In the genomic region with DNA sequence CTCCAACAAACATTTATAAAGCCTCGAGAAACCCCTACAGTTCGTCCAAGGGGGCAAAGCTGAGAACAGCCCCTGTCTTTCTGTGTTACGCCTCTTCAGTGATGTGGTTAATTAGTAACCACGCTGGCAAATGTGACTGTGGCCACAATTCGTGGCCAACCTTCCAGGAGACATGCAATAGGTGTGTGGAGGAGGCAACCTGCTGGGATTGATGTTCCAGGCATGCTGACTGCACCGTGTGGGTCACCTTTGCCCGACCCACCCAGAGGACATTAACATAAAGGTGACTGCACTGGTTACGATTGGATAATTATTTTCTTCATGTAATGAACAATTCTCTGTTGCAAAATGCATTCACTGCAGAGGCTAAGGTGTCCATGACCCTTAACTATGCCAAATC, we compare ENCODE assay signal across 12 mouse cellular contexts.
DNase-seq lines count a peak whose midpoint lies in the region; ATAC-seq lines count a peak whose summit lies in the region.
"Had no signal": no experiment of that assay in that cellular context is flagged by ENCODE, and none has a peak within 500 bp of the region (broad histone marks: within the 10 kb centered on the region; RNA-seq: fewer than 3 reads in every experiment).

No protein-coding gene starts in this region.

- peak; percentile 74 for DNase-seq in kidney, adult 18-20 months
- peak; percentile 31 to 58 for DNase-seq in kidney, postnatal 4 days
- DNase-seq in thymus, postnatal 36 days = no peak
- DNase-seq in heart, adult 18-20 months = no peak

- no peak overlapping the region for H3K9ac ChIP-seq in embryonic facial prominence, embryonic 15.5 days
- no peak overlapping the region for H3K9ac ChIP-seq in liver, embryonic 16.5 days (ENCODE audit: low read depth, low read length)
- no peak overlapping the region for H3K9ac ChIP-seq in hindbrain, embryonic 16.5 days (ENCODE audit: low read depth, low read length)
- H3K9ac ChIP-seq: heart, embryonic 15.5 days; neural tube, embryonic 15.5 days had no signal

- WGBS in embryonic facial prominence, embryonic 15.5 days = 69% methylated on average over 8 of the region's 8 CpGs
- 66% methylated on average over 8 of the region's 8 CpGs for WGBS in liver, embryonic 16.5 days (ENCODE audit: insufficient replicate concordance)
- WGBS in hindbrain, embryonic 16.5 days = 68% methylated on average over 8 of the region's 8 CpGs

- H3K4me1 ChIP-seq in embryonic facial prominence, embryonic 15.5 days = peaks cover 42% of the 10 kb centered on the region
- H3K4me1 ChIP-seq in liver, embryonic 16.5 days (ENCODE audit: control insufficient read depth, low read depth, low read length) = peaks cover 32% of the 10 kb centered on the region
- peaks cover 9% of the 10 kb centered on the region for H3K4me1 ChIP-seq in hindbrain, embryonic 16.5 days (ENCODE audit: control insufficient read depth, insufficient read depth, low read depth, low read length)

- peaks cover 3% of the 10 kb centered on the region for H3K36me3 ChIP-seq in embryonic facial prominence, embryonic 15.5 days
- peaks cover 6% of the 10 kb centered on the region for H3K36me3 ChIP-seq in liver, embryonic 16.5 days (ENCODE audit: control insufficient read depth, insufficient read depth)
- H3K36me3 ChIP-seq in hindbrain, embryonic 16.5 days (ENCODE audit: control insufficient read depth, insufficient read depth, low read length) = peaks cover 2% of the 10 kb centered on the region

- no peak overlapping the region for H3K4me3 ChIP-seq in embryonic facial prominence, embryonic 15.5 days (replicated peaks)
- H3K4me3 ChIP-seq in liver, embryonic 16.5 days (ENCODE audit: low read depth, low read length) = no peak overlapping the region
- no peak overlapping the region for H3K4me3 ChIP-seq in hindbrain, embryonic 16.5 days (ENCODE audit: low read length)
- H3K4me3 ChIP-seq: heart, embryonic 15.5 days; neural tube, embryonic 15.5 days had no signal

- peak overlapping the region; percentile 58; the same call in 1 of the 2 replicates for H3K27ac ChIP-seq in embryonic facial prominence, embryonic 15.5 days (replicated peaks)
- H3K27ac ChIP-seq in liver, embryonic 16.5 days (ENCODE audit: low read length) = peak overlapping the region; percentile 69
- no peak overlapping the region for H3K27ac ChIP-seq in hindbrain, embryonic 16.5 days (ENCODE audit: low read depth, low read length)
- H3K27ac ChIP-seq: heart, embryonic 15.5 days; macrophage; neural tube, embryonic 15.5 days had no signal

- H3K9me3 ChIP-seq in embryonic facial prominence, embryonic 15.5 days (replicated peaks) = no peaks in the 10 kb centered on the region; the same call in 1 of the 2 replicates
- no peaks in the 10 kb centered on the region for H3K9me3 ChIP-seq in liver, embryonic 16.5 days (replicated peaks; ENCODE audit: control insufficient read depth, low read length)
- peaks cover under 1% of the 10 kb centered on the region; the same call in 1 of the 2 replicates for H3K9me3 ChIP-seq in hindbrain, embryonic 16.5 days (ENCODE audit: control insufficient read depth, low read length)
- H3K9me3 ChIP-seq: neural tube, embryonic 15.5 days had no signal

- H3K27me3 ChIP-seq in embryonic facial prominence, embryonic 15.5 days = no peaks in the 10 kb centered on the region
- H3K27me3 ChIP-seq in liver, embryonic 16.5 days (ENCODE audit: control insufficient read depth, insufficient read depth, low read depth, low read length) = no peaks in the 10 kb centered on the region
- no peaks in the 10 kb centered on the region for H3K27me3 ChIP-seq in hindbrain, embryonic 16.5 days (replicated peaks; ENCODE audit: control insufficient read depth, insufficient read depth, low read length)
- H3K27me3 ChIP-seq: CH12.LX; heart, embryonic 15.5 days; neural tube, embryonic 15.5 days; Patski had no signal

- H3K4me2 ChIP-seq in embryonic facial prominence, embryonic 15.5 days (replicated peaks) = no peak overlapping the region
- H3K4me2 ChIP-seq in liver, embryonic 16.5 days (ENCODE audit: low read depth, low read length) = no peak overlapping the region
- no peak overlapping the region for H3K4me2 ChIP-seq in hindbrain, embryonic 16.5 days (ENCODE audit: low read length)
- H3K4me2 ChIP-seq: heart, embryonic 15.5 days; neural tube, embryonic 15.5 days had no signal

- no peak for ATAC-seq in embryonic facial prominence, embryonic 15.5 days (ENCODE audit: insufficient number of reproducible peaks, low FRiP score, low TSS enrichment, low read depth)
- ATAC-seq in liver, embryonic 16.5 days (ENCODE audit: low read depth) = peak; percentile 84
- ATAC-seq in hindbrain, embryonic 16.5 days = no peak
- ATAC-seq: Patski had no signal

Comparison
In these comparisons a context has a peak if more than half of its experiments do, and no peak if none do; other contexts are left out.
1. DNase-seq: peak in kidney, adult 18-20 months (single experiment) and kidney, postnatal 4 days (2 of 2); none in thymus, postnatal 36 days (0 of 2) and heart, adult 18-20 months (0 of 2).